ENCODE assay signal across 33 mouse cellular contexts in the genomic region with DNA sequence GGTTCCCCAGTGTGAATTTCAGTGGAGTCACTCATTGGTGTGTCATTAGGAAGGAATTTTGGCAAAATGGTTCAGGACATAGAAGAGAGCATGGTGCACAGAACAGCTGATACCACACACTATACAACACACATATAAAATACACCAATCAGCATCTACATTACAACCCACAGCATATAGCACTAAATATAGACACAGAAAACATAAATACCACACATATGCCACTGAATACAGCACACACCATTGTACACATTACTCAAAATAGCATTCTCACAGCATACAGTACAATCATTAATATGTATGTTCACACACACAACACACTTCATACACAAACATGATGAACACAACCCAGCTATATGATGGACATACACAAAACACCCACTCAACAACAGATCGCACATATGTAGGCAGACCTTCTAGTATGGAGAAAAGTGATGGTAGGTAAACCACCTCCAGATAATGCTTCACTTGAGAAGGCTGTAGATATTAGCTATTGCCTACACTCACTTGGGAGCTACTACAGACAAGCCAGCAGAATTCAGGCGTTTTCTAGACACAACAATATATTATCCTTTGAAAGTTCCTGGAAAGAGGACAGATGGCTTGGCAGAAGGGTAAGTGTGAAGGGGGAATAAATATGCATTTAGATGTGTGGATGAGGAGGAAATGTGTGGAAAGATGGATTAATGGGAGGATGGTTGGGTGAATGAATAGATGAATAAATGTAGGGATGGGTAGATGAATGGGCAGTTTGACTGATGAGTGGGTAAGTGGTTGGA.
DNase-seq lines count a peak whose midpoint lies in the region; ATAC-seq and TF ChIP-seq lines count a peak whose summit lies in the region.
"Had no signal": no experiment of that assay in that cellular context is flagged by ENCODE, and none has a peak within 500 bp of the region (broad histone marks: within the 10 kb centered on the region; RNA-seq: fewer than 3 reads in every experiment).

No protein-coding gene starts in this region.

- no peak for TF ChIP-seq EP300 in heart, adult 2 months (IDR thresholded peaks at IDR 0.05; ENCODE audit: insufficient read depth, low read depth, low read length)

- no peaks in the 10 kb centered on the region for H3K27me3 ChIP-seq in forebrain, embryonic 14.5 days (replicated peaks; ENCODE audit: control insufficient read depth, insufficient read depth, low read length)
- peaks cover 9% of the 10 kb centered on the region for H3K27me3 ChIP-seq in forebrain, embryonic 11.5 days (ENCODE audit: control insufficient read depth, insufficient read depth, low read length)
- no peaks in the 10 kb centered on the region for H3K27me3 ChIP-seq in heart, adult 2 months (ENCODE audit: control insufficient read depth, insufficient read depth, low read length)
- H3K27me3 ChIP-seq in forebrain, embryonic 16.5 days (replicated peaks; ENCODE audit: control insufficient read depth, insufficient read depth, low read length), result no peaks in the 10 kb centered on the region
- peaks cover 96% of the 10 kb centered on the region for H3K27me3 ChIP-seq in embryonic facial prominence, embryonic 10.5 days (replicated peaks; ENCODE audit: low read depth, poor library complexity, severe bottlenecking)
- H3K27me3 ChIP-seq: CH12.LX; heart, embryonic 12.5 days; heart, embryonic 15.5 days had no signal

- H3K36me3 ChIP-seq in forebrain, embryonic 14.5 days (ENCODE audit: control insufficient read depth, insufficient read depth, low read length), result no peaks in the 10 kb centered on the region
- H3K36me3 ChIP-seq in forebrain, embryonic 11.5 days (ENCODE audit: control insufficient read depth, insufficient read depth, low read length), result no peaks in the 10 kb centered on the region
- no peaks in the 10 kb centered on the region for H3K36me3 ChIP-seq in heart, adult 2 months (ENCODE audit: control insufficient read depth, insufficient read depth, low read length)
- no peaks in the 10 kb centered on the region for H3K36me3 ChIP-seq in forebrain, embryonic 16.5 days (ENCODE audit: control insufficient read depth, insufficient read depth)
- H3K36me3 ChIP-seq in embryonic facial prominence, embryonic 10.5 days (replicated peaks), result no peaks in the 10 kb centered on the region
- H3K36me3 ChIP-seq: G1E; heart, embryonic 12.5 days; heart, embryonic 15.5 days; hindbrain, embryonic 10.5 days had no signal

- H3K9ac ChIP-seq in forebrain, embryonic 14.5 days (ENCODE audit: low read length), result no peak overlapping the region
- H3K9ac ChIP-seq in forebrain, embryonic 11.5 days (ENCODE audit: low read length), result no peak overlapping the region
- H3K9ac ChIP-seq in heart, adult 2 months (ENCODE audit: low read depth, low read length), result no peak overlapping the region
- H3K9ac ChIP-seq in forebrain, embryonic 16.5 days (replicated peaks; ENCODE audit: low read depth, low read length), result no peak overlapping the region
- H3K9ac ChIP-seq: heart, embryonic 12.5 days; heart, embryonic 15.5 days; hindbrain, embryonic 14.5 days had no signal

- intact Hi-C loops in heart, adult 2 months (cut with DNase I), result no loop called here

- H3K27ac ChIP-seq in forebrain, embryonic 14.5 days (ENCODE audit: low read depth, low read length), result no peak overlapping the region
- no peak overlapping the region for H3K27ac ChIP-seq in forebrain, embryonic 11.5 days (ENCODE audit: low read depth, low read length)
- no peak overlapping the region for H3K27ac ChIP-seq in heart, adult 2 months
- no peak overlapping the region for H3K27ac ChIP-seq in forebrain, embryonic 16.5 days (ENCODE audit: low read length)
- H3K27ac ChIP-seq in embryonic facial prominence, embryonic 10.5 days (replicated peaks), result no peak overlapping the region
- H3K27ac ChIP-seq: gastrocnemius, adult 2 months; heart, embryonic 15.5 days; hindbrain, embryonic 10.5 days; hindbrain, embryonic 14.5 days; hindbrain, postnatal 0 days had no signal

- H3K79me2 ChIP-seq in heart, adult 2 months (replicated peaks; ENCODE audit: control insufficient read depth, insufficient read depth, low read length), result no peaks in the 10 kb centered on the region

- ATAC-seq in forebrain, embryonic 14.5 days, result 0 out of 2 replicates have a peak, but pooled peaks have one; percentile 20
- no peak for ATAC-seq in forebrain, embryonic 11.5 days (replicated peaks; ENCODE audit: low FRiP score)
- ATAC-seq in forebrain, embryonic 16.5 days, result peak; percentile 80
- ATAC-seq: hindbrain, postnatal 0 days; inflammation-experienced regulatory T-cells, adult 6 months; intestine, embryonic 16.5 days; Patski had no signal

- no peak for TF ChIP-seq CTCF in heart, adult 2 months (IDR thresholded peaks at IDR 0.05)

- H3K9me3 ChIP-seq in forebrain, embryonic 14.5 days (replicated peaks; ENCODE audit: control insufficient read depth, low read length), result no peaks in the 10 kb centered on the region
- no peaks in the 10 kb centered on the region for H3K9me3 ChIP-seq in forebrain, embryonic 11.5 days (ENCODE audit: control insufficient read depth, low read length)
- H3K9me3 ChIP-seq in forebrain, embryonic 16.5 days (ENCODE audit: control insufficient read depth, low read length), result no peaks in the 10 kb centered on the region
- no peaks in the 10 kb centered on the region for H3K9me3 ChIP-seq in embryonic facial prominence, embryonic 10.5 days
- H3K9me3 ChIP-seq: G1E; heart, embryonic 12.5 days; heart, embryonic 15.5 days; hindbrain, embryonic 10.5 days had no signal

- H3K4me2 ChIP-seq in forebrain, embryonic 14.5 days (ENCODE audit: low read length), result no peak overlapping the region
- no peak overlapping the region for H3K4me2 ChIP-seq in forebrain, embryonic 11.5 days (ENCODE audit: low read depth, low read length, severe bottlenecking)
- H3K4me2 ChIP-seq in forebrain, embryonic 16.5 days (ENCODE audit: low read length), result no peak overlapping the region
- H3K4me2 ChIP-seq: heart, embryonic 12.5 days; heart, embryonic 15.5 days; hindbrain, embryonic 14.5 days had no signal

- H3K4me3 ChIP-seq in forebrain, embryonic 14.5 days (ENCODE audit: low read depth, low read length), result no peak overlapping the region
- H3K4me3 ChIP-seq in forebrain, embryonic 11.5 days (ENCODE audit: low read depth, low read length), result no peak overlapping the region
- no peak overlapping the region for H3K4me3 ChIP-seq in heart, adult 2 months
- no peak overlapping the region for H3K4me3 ChIP-seq in forebrain, embryonic 16.5 days (replicated peaks; ENCODE audit: low read length)
- no peak overlapping the region for H3K4me3 ChIP-seq in embryonic facial prominence, embryonic 10.5 days
- H3K4me3 ChIP-seq: gastrocnemius, adult 2 months; heart, embryonic 12.5 days; heart, embryonic 15.5 days; hindbrain, embryonic 10.5 days had no signal

- no peaks in the 10 kb centered on the region for H3K4me1 ChIP-seq in forebrain, embryonic 14.5 days (ENCODE audit: control insufficient read depth, insufficient read depth, low read length)
- H3K4me1 ChIP-seq in forebrain, embryonic 11.5 days (replicated peaks; ENCODE audit: control insufficient read depth, insufficient read depth, low read length), result no peaks in the 10 kb centered on the region
- no peaks in the 10 kb centered on the region for H3K4me1 ChIP-seq in heart, adult 2 months (ENCODE audit: control insufficient read depth, insufficient read depth, low read length)
- no peaks in the 10 kb centered on the region for H3K4me1 ChIP-seq in forebrain, embryonic 16.5 days (replicated peaks; ENCODE audit: control insufficient read depth, insufficient read depth, low read length)
- H3K4me1 ChIP-seq in embryonic facial prominence, embryonic 10.5 days, result no peaks in the 10 kb centered on the region
- H3K4me1 ChIP-seq: heart, embryonic 15.5 days; hindbrain, embryonic 10.5 days had no signal

- WGBS in forebrain, embryonic 14.5 days, result 74% methylated on average over 2 of the region's 2 CpGs
- 82% methylated on average over 2 of the region's 2 CpGs for WGBS in forebrain, embryonic 11.5 days
- WGBS in heart, adult 2 months, result 67% methylated on average over 2 of the region's 2 CpGs
- 69% methylated on average over 2 of the region's 2 CpGs for WGBS in forebrain, embryonic 16.5 days
- 78% methylated on average over 2 of the region's 2 CpGs for WGBS in embryonic facial prominence, embryonic 10.5 days

- TF ChIP-seq POLR2A in heart, adult 2 months (IDR thresholded peaks at IDR 0.05; ENCODE audit: insufficient read depth, low read depth, low read length), result no peak

- peak; percentile 37 for DNase-seq in forebrain, embryonic 14.5 days (ENCODE audit: low spot score)
- DNase-seq in forebrain, embryonic 11.5 days (ENCODE audit: low spot score), result no peak
- DNase-seq in heart, adult 11 months, result peak; percentile 22
- no peak for DNase-seq in heart, adult 2 months
- peak; percentile 33 for DNase-seq in brain, adult 2 months (ENCODE audit: low read depth, low spot score)
- no peak for DNase-seq in embryonic facial prominence, embryonic 10.5 days (ENCODE audit: low spot score)
- DNase-seq in lung, postnatal 14 days, result no peak
- DNase-seq: adrenal gland, postnatal 10 days; adrenal gland, postnatal 36 days; B cell, adult 2 months; cerebellum, adult 11-12 months; cerebellum, adult 8-10 months; cerebellum, postnatal 10 days; cerebellum, postnatal 36 days; embryo, embryonic 11 days; gastrocnemius, adult 2 months; gastrocnemius, postnatal 14 days; heart, adult 18-20 months; heart, postnatal 10 days; heart, postnatal 36 days; kidney, adult 18-20 months; kidney, adult 9 months had no signal

Comparison
In these comparisons a context has a peak if more than half of its experiments do, and no peak if none do; other contexts are left out.
1. DNase-seq: peak in forebrain, embryonic 14.5 days (single experiment), heart, adult 11 months (single experiment) and brain, adult 2 months (single experiment); none in forebrain, embryonic 11.5 days (single experiment), heart, adult 2 months (0 of 2), embryonic facial prominence, embryonic 10.5 days (single experiment) and lung, postnatal 14 days (single experiment).